Mouse (Mus musculus) bone marrow, adult 2 months (tissue): ENCODE data around the gene Sod2. TPM values are rescaled to one million over a fixed set of nuclear protein-coding genes. Genes with fewer than 3 reads are reported as not detected.
"Not testable (repeated sequence)": the region's sequence is repeated elsewhere in the genome, so short reads cannot be mapped to it uniquely, and the experiment has no call there.

Source experiments
- H3K27ac ChIP-seq: fragments of 200-500 bp; 2 replicates; pipeline ENCODE4 v1.5.1; 2012; ENCODE audit warnings: low read depth, mild to moderate bottlenecking, control low read depth, inconsistent platforms, low read length; ENCODE audit not compliant: control insufficient read depth, poor library complexity, insufficient read depth
- H3K4me1 ChIP-seq: fragments of 200-500 bp; 2 replicates; pipeline ENCODE4 v1.6.1; 2011; ENCODE audit warnings: low read length; ENCODE audit not compliant: control insufficient read depth, insufficient read depth
- H3K4me3 ChIP-seq: fragments of 200-500 bp; replicated peaks from 2 replicates; pipeline ENCODE3; 2011; ENCODE audit warnings: mild to moderate bottlenecking, low read depth, low read length, control low read depth; ENCODE audit not compliant: control insufficient read depth
- CTCF ChIP-seq: fragments of 200-500 bp; IDR thresholded peaks from 2 replicates; pipeline ENCODE4 v1.5.1; 2011; ENCODE audit warnings: low read length, control low read depth; ENCODE audit not compliant: control insufficient read depth, insufficient read depth
- POLR2A ChIP-seq: fragments of 200-500 bp; IDR thresholded peaks from 2 replicates; pipeline ENCODE4 v1.6.1; 2011; ENCODE audit warnings: low read depth, mild to moderate bottlenecking, control low read depth, low read length, borderline replicate concordance; ENCODE audit not compliant: control insufficient read depth
- WGBS: fragments of 180-500 bp; shearing (Covaris S2); methylation state at CpG from one replicate; pipeline ENCODE4 v1.1.7; 2018; 5-methylcytosine and 5-hydroxymethylcytosine counted together
- polyA plus RNA-seq: library from polyadenylated mRNA; stranded (reverse); fragments of >200 nt; gene quantifications from 2 replicates; pipeline ENCODE4 v1.2.4, GENCODE M21; 2011; ENCODE audit warnings: low replicate concordance; ENCODE audit not compliant: missing spikeins, insufficient read depth, insufficient read length

The Sod2 gene
- polyA plus RNA-seq, 1 experiment, result 33.4 TPM

DNA sequence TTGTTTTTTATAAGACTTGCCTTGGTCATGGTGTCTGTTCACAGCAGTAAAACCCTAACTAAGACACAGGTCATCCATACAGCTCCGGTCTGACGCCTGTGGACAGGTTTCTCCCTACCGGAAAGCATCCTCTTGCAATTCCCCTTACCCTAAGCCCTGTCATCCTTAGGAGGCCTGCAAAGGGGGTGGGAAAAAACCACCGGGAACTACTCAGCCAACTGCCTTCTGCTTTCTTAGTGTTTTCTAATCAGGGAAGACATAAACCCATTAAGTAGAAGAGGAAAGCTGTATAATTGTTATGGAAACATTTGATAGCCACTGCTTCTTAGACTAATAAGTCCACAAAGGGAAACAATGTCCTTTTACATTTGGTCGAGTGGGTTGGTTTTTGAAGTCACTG, 338 bp downstream of the Sod2 start:
- Histone ChIP-seq H3K4me3 (no peak overlapping the region), H3K27ac (no peak overlapping the region), H3K4me1 (no peaks in the 10 kb centered on the region; the same call in 1 of the 2 replicates)
- no peak for TF ChIP-seq POLR2A
- no peak for TF ChIP-seq CTCF
- 75% methylated on average over 5 of the region's 5 CpGs for WGBS

DNA sequence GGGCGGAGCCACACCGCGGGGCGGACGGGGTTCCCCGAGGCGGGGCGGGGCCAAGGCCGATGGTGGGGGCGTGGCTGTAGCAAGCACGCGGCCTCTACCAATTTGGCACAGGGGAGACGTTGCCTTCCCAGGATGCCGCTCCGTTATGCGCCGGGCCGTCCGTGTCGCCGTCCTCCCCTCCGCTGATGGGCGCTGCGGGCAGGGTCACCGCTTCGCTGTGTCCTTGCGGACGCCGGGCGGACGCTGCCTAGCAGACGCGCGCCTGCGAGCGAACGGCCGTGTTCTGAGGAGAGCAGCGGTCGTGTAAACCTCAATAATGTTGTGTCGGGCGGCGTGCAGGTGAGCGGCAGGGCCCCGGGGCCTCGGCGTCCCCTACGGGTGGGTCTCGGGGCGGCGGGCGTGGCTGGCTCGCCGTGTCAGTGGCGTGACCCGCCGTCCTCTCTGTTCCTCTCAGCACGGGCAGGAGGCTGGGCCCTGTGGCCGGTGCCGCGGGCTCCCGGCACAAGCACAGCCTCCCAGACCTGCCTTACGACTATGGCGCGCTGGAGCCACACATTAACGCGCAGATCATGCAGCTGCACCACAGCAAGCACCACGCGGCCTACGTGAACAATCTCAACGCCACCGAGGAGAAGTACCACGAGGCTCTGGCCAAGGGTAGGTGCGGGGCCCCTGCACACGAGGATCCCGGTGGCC, 1.2 kb downstream of the Sod2 start:
- no peak for TF ChIP-seq CTCF
- TF ChIP-seq POLR2A, result peak; percentile 93
- no peaks in the 10 kb centered on the region; the same call in 1 of the 2 replicates for H3K4me1 ChIP-seq
- H3K4me3 ChIP-seq, result peak overlapping the region; percentile 97
- under 1% methylated on average over 76 of the region's 76 CpGs for WGBS
- peak overlapping the region; percentile 92 for H3K27ac ChIP-seq

DNA sequence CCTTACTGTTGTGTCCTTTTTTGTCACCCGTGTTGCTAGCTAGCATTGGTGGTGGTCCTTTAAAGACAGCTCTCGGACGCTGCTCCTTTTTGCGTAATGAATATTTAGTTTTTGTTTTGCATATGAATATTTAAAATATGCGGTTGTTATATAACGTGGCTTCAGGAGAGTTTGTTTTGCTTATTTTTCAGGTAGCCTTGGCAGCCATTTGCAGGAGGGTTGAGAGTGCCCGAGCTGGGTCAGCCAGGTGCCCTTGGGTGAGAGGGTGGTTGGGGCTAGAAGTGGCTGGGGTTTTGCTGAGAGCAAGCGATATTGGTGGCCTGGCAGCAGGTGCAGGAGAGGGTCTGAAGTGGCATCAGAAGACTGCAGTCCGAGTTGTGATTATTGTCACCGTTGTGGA, 1.9 kb downstream of the Sod2 start:
- Histone ChIP-seq H3K4me1 (no peaks in the 10 kb centered on the region; the same call in 1 of the 2 replicates), H3K4me3 (peak overlapping the region; percentile 97), H3K27ac (peak overlapping the region; percentile 92)
- TF ChIP-seq CTCF, result no peak
- TF ChIP-seq POLR2A, result no peak
- WGBS, result 2% methylated on average over 10 of the region's 10 CpGs

DNA sequence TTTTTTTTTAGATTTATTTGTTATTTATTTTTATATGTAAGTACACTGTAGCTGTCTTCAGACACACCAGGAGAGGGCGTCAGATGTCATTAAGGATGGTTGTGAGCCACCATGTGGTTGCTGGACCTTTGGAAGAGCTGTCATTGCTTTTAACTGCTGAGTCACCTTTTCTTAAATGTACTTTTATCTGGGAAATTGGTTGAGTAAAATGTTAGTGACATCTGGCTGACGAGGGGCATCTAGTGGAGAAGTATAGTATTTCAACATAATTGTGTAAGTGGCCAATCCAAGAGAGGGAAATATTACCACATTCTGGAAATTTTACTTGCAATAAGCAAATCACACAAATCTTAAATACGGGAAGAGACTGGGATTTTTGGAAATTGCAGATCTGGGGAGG, 3.2 kb downstream of the Sod2 start:
- H3K4me1 ChIP-seq, result no peaks in the 10 kb centered on the region; the same call in 1 of the 2 replicates
- 0 out of 2 replicates have a peak, but pooled peaks have one; percentile 18 for TF ChIP-seq CTCF
- no peak for TF ChIP-seq POLR2A
- H3K27ac ChIP-seq, result no peak overlapping the region
- 4% methylated on average over 3 of the region's 3 CpGs for WGBS
- no peak overlapping the region for H3K4me3 ChIP-seq

DNA sequence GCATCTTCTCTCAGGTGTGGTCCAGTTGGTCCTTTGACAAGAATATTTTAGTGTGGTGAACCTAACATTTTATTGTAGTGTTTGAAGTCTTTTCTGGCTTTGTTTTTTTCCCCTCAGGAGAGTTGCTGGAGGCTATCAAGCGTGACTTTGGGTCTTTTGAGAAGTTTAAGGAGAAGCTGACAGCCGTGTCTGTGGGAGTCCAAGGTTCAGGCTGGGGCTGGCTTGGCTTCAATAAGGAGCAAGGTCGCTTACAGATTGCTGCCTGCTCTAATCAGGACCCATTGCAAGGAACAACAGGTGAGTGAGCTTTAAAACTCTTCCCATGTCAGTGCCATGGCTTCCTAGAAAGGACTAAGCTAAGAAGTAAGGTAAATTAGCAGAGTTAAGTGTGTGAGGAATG, 6.7 kb downstream of the Sod2 start:
- TF ChIP-seq POLR2A (no peak), CTCF (no peak)
- 82% methylated on average over 3 of the region's 3 CpGs for WGBS
- Histone ChIP-seq H3K27ac (no peak overlapping the region), H3K4me1 (no peaks in the 10 kb centered on the region; the same call in 1 of the 2 replicates), H3K4me3 (no peak overlapping the region)

DNA sequence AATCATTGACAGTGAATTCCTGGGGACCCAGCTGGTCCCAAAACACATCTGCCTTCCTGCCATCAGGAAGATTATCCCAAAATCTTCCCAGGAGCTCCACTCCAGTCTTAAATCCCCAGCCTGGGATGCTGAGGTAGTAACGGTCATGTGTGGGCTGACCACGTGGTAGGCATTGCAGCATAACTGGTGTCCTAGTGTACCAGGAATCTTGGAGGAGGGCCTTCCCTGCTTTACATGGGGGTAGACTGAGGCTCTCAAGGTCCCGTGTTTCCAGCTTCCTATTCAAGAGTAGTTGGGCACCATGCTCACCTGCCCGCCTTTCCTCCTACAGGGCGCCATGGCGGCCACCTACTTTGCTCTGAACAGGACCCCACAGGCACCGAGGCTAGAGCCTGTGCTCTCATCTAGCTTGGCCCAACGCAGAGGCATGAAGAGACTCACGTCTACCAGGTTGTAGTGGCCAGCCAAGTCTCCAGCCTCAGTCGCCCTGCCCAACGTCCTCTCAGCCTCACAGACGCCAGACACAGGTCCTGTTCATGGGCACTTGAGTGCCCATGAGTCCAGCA, 30.1 kb downstream of the Sod2 start:
- not testable (repeated sequence) for H3K4me3 ChIP-seq, H3K27ac ChIP-seq, H3K4me1 ChIP-seq
- 84% methylated on average over 4 of the region's 12 CpGs for WGBS

DNA sequence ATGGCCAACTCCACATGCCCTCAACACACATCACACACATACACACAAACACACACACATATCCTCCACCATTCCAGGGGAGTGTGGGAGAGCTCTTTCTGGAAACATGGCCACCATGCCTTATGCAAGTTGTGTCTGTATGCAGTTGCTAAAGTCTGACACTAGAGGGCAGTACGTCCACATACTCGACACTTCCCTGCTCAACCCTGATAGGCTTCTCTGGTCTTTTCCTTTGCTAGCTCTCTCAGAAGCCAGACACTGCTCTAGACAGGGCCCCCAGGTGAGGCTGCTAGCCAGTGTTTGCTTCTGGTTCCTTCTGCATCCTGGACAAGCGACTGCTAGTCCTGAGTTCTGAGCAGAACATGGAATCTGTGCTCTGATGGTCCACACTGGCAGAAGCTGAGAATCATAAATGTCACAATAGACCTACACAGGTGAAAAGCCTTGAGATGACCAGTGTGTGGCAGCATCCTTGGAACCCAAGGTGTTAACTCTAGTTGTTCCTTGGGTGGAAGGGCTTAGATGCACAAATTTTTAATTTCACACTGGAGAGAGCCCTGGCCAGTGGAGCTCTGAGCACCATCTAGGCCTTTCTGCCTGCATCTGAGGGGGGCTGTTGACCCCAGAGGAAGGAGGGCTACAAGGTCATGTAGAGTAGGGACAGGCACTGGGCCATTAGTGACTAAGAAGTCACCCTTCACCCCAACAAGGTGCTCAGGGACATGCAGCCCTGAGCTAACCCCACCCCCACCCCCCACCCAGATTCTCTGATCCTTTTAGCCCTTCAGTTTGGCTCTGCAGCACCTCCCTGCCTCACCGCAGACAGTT, 37.4 kb downstream of the Sod2 start:
- H3K4me1 ChIP-seq, H3K27ac ChIP-seq, H3K4me3 ChIP-seq: not testable (repeated sequence)
- peak; percentile 30 for TF ChIP-seq CTCF
- 25% methylated on average over 4 of the region's 4 CpGs for WGBS

DNA sequence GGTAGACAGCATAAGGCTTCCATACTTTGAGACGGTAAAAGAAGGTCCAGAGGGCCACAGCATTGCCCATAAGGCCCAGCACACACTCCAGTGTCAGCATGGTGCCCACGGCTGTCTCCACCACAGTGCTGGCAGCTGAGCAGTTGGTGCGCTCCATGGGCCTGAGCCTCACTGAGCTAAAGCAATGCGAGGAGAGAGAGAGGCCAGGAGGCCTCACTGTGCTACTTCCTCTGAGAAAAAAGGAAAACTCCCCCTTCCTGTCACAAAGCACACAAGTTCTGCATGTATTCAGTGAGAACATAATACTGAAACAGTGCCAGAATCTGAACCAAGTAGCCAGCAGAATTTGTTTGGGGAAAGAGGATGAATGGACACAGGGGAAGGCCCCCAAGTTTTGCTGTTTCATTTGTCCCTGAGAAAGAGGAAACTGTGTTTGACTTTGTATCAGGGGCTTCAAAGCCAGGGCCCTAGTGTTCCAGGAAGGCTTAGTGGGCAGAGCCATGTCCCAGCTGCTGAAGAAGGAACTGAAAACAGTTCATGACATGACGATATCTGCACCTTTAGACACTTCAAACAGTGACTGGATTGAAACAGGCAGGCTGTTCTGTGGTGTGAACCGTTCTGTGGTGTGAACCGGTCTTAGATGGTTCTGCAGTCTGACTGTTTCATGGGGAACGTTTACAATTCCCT, 45.6 kb downstream of the Sod2 start, which contains the start of gene Gpr31b:
Gene Gpr31b, minus strand, starts transcription at position 173 of the 690 bp plus-strand sequence.
- not testable (repeated sequence) for H3K4me1 ChIP-seq, H3K4me3 ChIP-seq, H3K27ac ChIP-seq
- 32% methylated on average over 2 of the region's 8 CpGs for WGBS

DNA sequence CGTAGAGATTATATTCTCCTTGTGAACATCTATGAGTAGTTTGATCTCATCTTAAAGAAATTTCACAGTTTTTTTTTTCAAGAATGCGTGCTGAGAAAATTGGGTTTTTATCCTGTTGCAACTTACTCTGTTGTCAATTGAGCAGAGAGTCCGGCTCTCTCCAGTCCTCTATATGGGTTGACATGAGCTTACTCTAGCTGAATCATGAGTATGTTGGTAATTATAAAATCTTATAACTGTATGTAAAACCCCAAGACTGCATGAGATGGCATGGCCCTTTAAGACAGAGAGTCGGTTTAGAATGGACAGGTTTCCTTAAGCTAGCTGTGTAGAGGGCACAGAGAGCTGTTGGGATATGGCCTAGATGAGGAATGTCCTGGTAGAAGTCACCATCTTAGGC, 54.2 kb downstream of the Sod2 start, which contains the start of gene Tcp10b:
Gene Tcp10b, plus strand, starts transcription at position 301 of the 400 bp plus-strand sequence.
- H3K27ac ChIP-seq, H3K4me3 ChIP-seq, H3K4me1 ChIP-seq: not testable (repeated sequence)
- 90% methylated on average over 4 of the region's 4 CpGs for WGBS

DNA sequence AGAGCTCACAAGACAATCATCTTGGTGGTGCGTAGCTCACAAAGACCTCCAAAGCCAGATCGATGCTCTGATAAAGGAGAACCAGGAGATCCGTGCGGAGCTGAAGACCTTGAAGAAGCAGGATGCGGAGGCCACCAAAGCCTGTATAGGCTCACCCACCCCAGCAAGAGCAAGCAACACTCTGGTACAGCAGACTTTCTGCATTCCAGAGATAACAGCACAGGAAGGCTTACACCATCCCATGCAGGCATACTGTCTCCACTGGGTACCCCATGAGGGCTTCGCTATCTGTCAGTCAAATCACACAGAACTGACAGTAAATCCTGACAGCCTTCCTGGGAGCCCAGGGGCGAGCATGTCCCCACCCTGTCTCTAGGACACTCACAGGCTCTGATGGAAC, 56.2 kb downstream of the Sod2 start:
- not testable (repeated sequence) for H3K4me3 ChIP-seq, H3K4me1 ChIP-seq, H3K27ac ChIP-seq
- 72% methylated on average over 7 of the region's 7 CpGs for WGBS

DNA sequence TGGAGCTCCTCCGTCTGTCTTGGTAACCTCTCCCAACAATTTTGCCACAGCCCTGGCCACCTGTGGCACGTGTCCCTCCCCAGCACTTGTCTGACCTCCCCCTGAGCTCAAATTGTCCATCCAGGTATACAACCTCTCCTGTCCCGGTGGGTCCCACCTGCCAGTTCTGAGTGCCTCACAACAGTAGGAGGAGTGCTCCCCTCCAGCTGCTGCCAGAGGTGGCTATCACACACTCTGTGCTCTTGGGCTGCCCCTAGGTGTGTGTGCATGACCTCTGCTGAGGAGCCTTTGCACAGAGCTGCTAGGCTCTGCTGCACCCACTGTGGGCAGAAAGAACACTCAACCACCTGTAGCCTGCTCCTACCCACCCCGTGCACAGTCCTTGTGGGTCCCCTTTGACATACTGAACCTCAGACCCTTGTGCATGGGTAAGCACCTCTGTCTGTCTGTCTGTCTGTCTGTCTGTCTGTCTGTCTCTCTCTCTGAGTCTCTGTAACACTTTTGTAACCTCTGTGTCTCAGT, 61.3 kb downstream of the Sod2 start:
- H3K4me3 ChIP-seq, H3K27ac ChIP-seq, H3K4me1 ChIP-seq: not testable (repeated sequence)
- WGBS, result 60% methylated on average over 2 of the region's 4 CpGs
